Mouse (Mus musculus) kidney, postnatal 4 days (tissue): ENCODE data around the gene Dnase1l3.

Experiments used
- DNase-seq, 2 experiments: peaks; one replicate each; pipeline ENCODE4 v3.0.0; 2021; ENCODE audit warnings: mixed read lengths in 2 of 2

The Dnase1l3 gene

GRCm38 (mm10) chr14:7932151-7932550 lies 62.2 kb downstream of the Dnase1l3 start:
- no peak for DNase-seq

- no peak for DNase-seq
These were observed 65.3 kb downstream of the Dnase1l3 start for GRCm38 (mm10) chr14:7929029-7929428.

- no peak for DNase-seq
These were observed 66.0 kb downstream of the Dnase1l3 start for GRCm38 (mm10) chr14:7928362-7928761.

GRCm38 (mm10) chr14:7923635-7924034 lies 70.7 kb downstream of the Dnase1l3 start:
- DNase-seq = no peak

- no peak for DNase-seq
These were observed 72.9 kb downstream of the Dnase1l3 start for GRCm38 (mm10) chr14:7921459-7921858.

- peak in 1 of 2 experiments; percentile 22 for DNase-seq
These were observed 74.5 kb downstream of the Dnase1l3 start for GRCm38 (mm10) chr14:7919921-7920320.

GRCm38 (mm10) chr14:7919309-7919708 lies 75.1 kb downstream of the Dnase1l3 start:
- no peak for DNase-seq

- DNase-seq = peak in 1 of 2 experiments; percentile 17
These were observed 76.0 kb downstream of the Dnase1l3 start for GRCm38 (mm10) chr14:7918150-7918991.
